Mouse (Mus musculus) lung, embryonic 14.5 days (tissue): Measurements from ENCODE around the gene Fbxw7. TPM values are rescaled to one million over a fixed set of nuclear protein-coding genes. Genes with fewer than 3 reads are reported as not detected.

Experiments
- ATAC-seq: fragments of 200-750 bp; cut with Nextera tagmentation; 2 replicates; pipeline ENCODE4 v1.8.0; 2017; ENCODE audit warnings: mild to moderate bottlenecking, moderate TSS enrichment, moderate library complexity; ENCODE audit not compliant: insufficient read depth
- DNase-seq: peaks from one replicate; pipeline ENCODE4 v3.0.0-alpha.2; 2015
- H3K27ac ChIP-seq: fragments of 300-500 bp; sonication (generic); 2 replicates; pipeline ENCODE4 v1.5.1; 2014; ENCODE audit warnings: low read depth, mild to moderate bottlenecking, moderate library complexity
- H3K27me3 ChIP-seq: fragments of 300-500 bp; sonication (generic); 2 replicates; pipeline ENCODE4 v1.6.1; 2014; ENCODE audit warnings: low read length, control low read depth; ENCODE audit not compliant: insufficient read depth
- H3K36me3 ChIP-seq: fragments of 300-500 bp; sonication (generic); 2 replicates; pipeline ENCODE4 v1.6.1; 2014; ENCODE audit warnings: control low read depth; ENCODE audit not compliant: insufficient read depth
- H3K4me1 ChIP-seq: fragments of 300-500 bp; sonication (generic); 2 replicates; pipeline ENCODE4 v1.6.1; 2014; ENCODE audit warnings: antibody characterized with exemption, control low read depth; ENCODE audit not compliant: insufficient read depth
- H3K4me2 ChIP-seq: fragments of 300-500 bp; sonication (generic); 2 replicates; pipeline ENCODE4 v1.6.1; 2014; ENCODE audit warnings: mild to moderate bottlenecking
- H3K4me3 ChIP-seq: fragments of 300-500 bp; sonication (generic); 2 replicates; pipeline ENCODE4 v1.5.1; 2014; ENCODE audit warnings: low read depth, low read length
- H3K9ac ChIP-seq: fragments of 300-500 bp; sonication (generic); 2 replicates; pipeline ENCODE4 v1.6.1; 2014
- H3K9me3 ChIP-seq: fragments of 300-500 bp; sonication (generic); 2 replicates; pipeline ENCODE4 v1.6.1; 2016; ENCODE audit warnings: low read depth, low read length, control low read depth
- CTCF ChIP-seq: IDR thresholded peaks from 2 replicates; pipeline ENCODE4 v1.5.1; 2016; ENCODE audit warnings: antibody characterized with exemption, low read depth
- WGBS: fragments of 180-500 bp; shearing (Covaris S2); extraction: QIAGEN DNeasy Blood & Tissue Kit; methylation state at CpG from one replicate; pipeline ENCODE4 v1.1.7; 2014; 5-methylcytosine and 5-hydroxymethylcytosine counted together
- polyA plus RNA-seq: library from polyadenylated mRNA; unstranded; fragments of >200 nt; fragmentation: Nextera tagmentation; extraction: Ambion mirVana; gene quantifications from 2 replicates; pipeline ENCODE4 v1.2.1, GENCODE M21; 2014

The Fbxw7 gene
- polyA plus RNA-seq, 1 experiment from 2014 or later = 9.8 TPM

DNA sequence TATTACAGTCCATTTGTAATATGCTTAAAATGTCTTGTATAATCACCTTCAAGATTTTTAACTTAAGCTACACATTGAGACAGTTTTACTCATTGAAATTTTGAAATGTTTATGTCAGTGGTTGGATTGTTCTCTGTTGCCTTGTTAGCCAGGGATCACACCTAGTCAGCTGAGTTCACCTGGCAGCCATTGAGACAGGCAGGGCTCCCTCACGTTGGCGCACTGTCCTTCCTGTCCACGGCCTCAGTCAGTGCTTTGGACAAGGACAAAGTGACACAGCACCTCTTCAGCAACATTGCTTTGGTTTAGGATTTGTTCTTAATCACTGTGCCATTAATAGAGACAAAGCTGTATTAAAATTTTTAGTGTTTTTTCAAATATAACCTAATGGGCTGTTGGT, 114.1 kb downstream of the Fbxw7 start:
- no peak for TF ChIP-seq CTCF
- Histone ChIP-seq H3K4me2 (no peak overlapping the region), H3K9ac (no peak overlapping the region), H3K9me3 (no peaks in the 10 kb centered on the region), H3K27ac (no peak overlapping the region), H3K4me1 (no peaks in the 10 kb centered on the region; the same call in 1 of the 2 replicates), H3K36me3 (no peaks in the 10 kb centered on the region), H3K27me3 (no peaks in the 10 kb centered on the region), H3K4me3 (no peak overlapping the region)
- no peak for DNase-seq
- no peak for ATAC-seq
- WGBS = 83% methylated on average over 3 of the region's 3 CpGs

DNA sequence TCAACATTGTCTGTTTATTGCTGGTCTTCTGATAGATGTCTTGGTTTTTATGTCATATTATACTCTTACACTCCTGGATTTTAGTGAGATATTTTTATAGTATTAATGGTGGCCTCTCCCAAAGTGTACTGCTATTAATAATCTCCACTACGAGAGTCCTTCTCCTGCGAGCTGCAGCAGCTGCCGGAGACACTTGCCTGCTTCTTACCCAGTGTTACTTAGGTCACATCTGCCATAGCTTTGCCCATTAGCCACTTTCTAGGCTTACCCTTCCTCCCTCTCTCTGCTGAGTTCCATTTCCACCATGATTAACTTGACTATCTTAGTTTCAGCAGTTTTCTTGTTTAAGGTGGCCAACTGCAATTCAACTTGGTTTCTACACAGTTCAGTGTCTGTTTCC, 115.6 kb downstream of the Fbxw7 start:
- Histone ChIP-seq H3K36me3 (no peaks in the 10 kb centered on the region), H3K9ac (no peak overlapping the region), H3K4me3 (no peak overlapping the region), H3K27me3 (no peaks in the 10 kb centered on the region), H3K4me2 (no peak overlapping the region), H3K4me1 (no peaks in the 10 kb centered on the region), H3K9me3 (no peaks in the 10 kb centered on the region), H3K27ac (no peak overlapping the region)
- ATAC-seq (no peak), DNase-seq (no peak)
- no peak for TF ChIP-seq CTCF
- WGBS = 63% methylated on average over 3 of the region's 3 CpGs

DNA sequence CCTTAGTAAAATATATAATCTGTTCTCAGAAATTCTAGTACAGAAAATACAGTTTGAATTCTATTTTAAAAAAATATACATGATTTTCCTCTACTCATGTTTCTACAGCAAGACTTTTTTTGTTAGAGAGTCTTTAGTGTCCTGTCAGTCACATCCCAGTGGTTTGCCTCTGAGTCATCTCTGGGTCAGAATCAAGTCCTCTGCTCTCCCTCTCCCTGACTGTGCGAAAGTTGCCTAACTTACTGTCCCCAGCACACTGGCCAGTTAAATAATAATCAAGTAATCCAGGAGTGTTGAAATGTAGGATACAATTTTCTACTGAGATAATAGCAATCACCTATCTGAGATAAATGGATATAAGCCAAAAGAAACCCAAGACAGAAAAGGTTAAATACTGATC, 120.7 kb downstream of the Fbxw7 start:
- WGBS = 81% methylated on average over 1 of the region's 1 CpGs
- no peak overlapping the region for H3K4me3 ChIP-seq
- no peak overlapping the region for H3K9ac ChIP-seq
- TF ChIP-seq CTCF = no peak
- no peak overlapping the region for H3K27ac ChIP-seq
- H3K36me3 ChIP-seq = no peaks in the 10 kb centered on the region
- ATAC-seq = no peak
- H3K4me1 ChIP-seq = no peaks in the 10 kb centered on the region
- no peaks in the 10 kb centered on the region for H3K27me3 ChIP-seq
- no peaks in the 10 kb centered on the region for H3K9me3 ChIP-seq
- no peak for DNase-seq
- no peak overlapping the region for H3K4me2 ChIP-seq

DNA sequence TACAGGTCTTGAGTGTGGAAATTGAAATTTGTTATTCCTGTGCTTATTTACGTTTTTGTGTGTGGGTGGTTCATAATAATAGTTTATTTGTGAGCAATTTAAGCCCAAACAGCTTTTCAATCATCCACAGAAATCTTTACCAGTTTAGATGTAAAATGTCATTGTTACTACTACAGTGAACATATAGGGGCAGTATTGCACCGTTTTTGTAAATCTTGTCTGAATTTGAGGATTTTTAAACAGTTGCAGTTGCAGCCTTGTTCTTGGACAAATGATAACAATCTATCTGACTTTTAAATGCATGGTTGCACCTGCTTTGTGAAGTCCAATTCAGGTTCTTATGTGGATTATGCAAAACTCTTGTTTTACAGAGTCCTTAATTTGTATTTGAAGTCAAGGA, 121.2 kb downstream of the Fbxw7 start:
- Histone ChIP-seq H3K9me3 (no peaks in the 10 kb centered on the region), H3K27ac (no peak overlapping the region), H3K9ac (no peak overlapping the region), H3K4me1 (no peaks in the 10 kb centered on the region), H3K4me2 (no peak overlapping the region), H3K36me3 (no peaks in the 10 kb centered on the region), H3K27me3 (no peaks in the 10 kb centered on the region), H3K4me3 (no peak overlapping the region)
- TF ChIP-seq CTCF = peak; percentile 45
- DNase-seq (peak; percentile 65), ATAC-seq (no peak)
- 40% methylated on average over 2 of the region's 2 CpGs for WGBS

DNA sequence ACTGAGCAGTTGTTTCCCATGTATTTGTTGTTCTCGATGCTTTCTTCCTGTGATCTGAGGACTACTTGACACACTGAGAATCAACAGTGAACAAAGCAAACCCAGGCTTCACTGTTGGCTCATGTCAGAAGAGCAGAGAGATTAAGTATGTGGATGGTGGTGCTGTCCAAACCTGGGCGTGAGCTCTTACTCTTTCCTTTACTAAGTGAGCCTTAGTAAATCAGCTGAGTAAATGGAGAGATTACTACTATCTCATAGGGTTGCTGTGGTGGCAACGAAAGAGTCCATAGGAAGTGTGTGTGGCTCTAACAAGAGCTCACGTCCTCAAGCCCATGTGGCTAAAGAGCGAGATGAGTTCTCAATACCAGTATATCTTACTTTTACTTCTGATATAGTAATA, 121.9 kb downstream of the Fbxw7 start:
- Histone ChIP-seq H3K4me2 (no peak overlapping the region), H3K27ac (no peak overlapping the region), H3K9ac (no peak overlapping the region), H3K27me3 (no peaks in the 10 kb centered on the region), H3K9me3 (no peaks in the 10 kb centered on the region), H3K36me3 (no peaks in the 10 kb centered on the region), H3K4me3 (no peak overlapping the region), H3K4me1 (no peaks in the 10 kb centered on the region)
- 80% methylated on average over 5 of the region's 5 CpGs for WGBS
- ATAC-seq (no peak), DNase-seq (no peak)
- TF ChIP-seq CTCF = no peak

DNA sequence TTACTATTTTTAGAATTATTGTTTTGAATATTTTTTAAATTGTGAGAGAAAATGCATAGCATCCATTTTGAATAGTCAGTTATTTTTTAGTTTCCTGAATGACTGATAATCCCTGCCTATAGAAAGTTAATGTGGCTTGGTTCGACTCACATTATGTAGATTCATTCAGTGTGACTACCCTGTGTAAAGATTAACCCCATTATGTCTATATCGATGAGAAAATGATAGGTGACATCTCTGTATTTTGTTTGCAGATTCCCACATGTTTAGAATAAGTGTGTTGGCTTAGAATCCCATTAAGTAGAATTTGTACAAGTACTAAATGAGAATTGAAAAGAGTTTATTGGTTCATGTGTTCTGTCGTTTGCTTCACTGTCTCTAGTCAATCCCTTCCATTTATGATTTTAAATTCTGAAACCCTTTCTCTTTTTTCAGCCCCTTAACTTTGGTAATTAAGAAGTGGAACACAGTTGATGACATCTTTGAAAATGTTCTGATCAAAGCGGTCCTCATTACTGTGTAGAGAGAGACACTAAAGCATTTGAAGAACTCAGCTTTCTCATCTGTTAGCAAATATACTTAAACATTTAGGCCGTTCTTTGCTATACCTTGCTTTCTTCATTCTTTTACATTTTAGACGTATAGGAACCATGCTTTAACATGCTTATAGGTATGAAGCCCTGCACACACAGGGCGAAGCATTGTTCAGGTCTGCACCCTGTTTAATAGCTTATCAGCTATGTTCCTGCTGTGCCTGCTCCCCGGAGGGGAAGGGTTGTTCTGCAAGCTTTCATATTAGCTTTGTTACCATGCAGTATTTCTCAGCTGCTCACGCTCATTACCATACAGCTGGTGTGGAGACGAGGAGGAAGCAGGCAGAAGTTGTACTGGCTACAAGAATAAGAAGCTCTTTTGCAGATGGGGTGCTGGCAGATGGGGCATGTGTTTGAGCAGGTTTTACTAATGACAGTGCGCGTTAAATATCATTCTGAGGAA, 122.6 kb downstream of the Fbxw7 start:
- no peak overlapping the region for H3K9ac ChIP-seq
- 65% methylated on average over 12 of the region's 12 CpGs for WGBS
- DNase-seq (peak; percentile 15), ATAC-seq (no peak)
- H3K4me1 ChIP-seq = no peaks in the 10 kb centered on the region
- no peaks in the 10 kb centered on the region for H3K27me3 ChIP-seq
- H3K36me3 ChIP-seq = no peaks in the 10 kb centered on the region
- H3K9me3 ChIP-seq = no peaks in the 10 kb centered on the region
- H3K4me3 ChIP-seq = no peak overlapping the region
- no peak overlapping the region for H3K27ac ChIP-seq
- no peak overlapping the region for H3K4me2 ChIP-seq
- TF ChIP-seq CTCF = no peak

DNA sequence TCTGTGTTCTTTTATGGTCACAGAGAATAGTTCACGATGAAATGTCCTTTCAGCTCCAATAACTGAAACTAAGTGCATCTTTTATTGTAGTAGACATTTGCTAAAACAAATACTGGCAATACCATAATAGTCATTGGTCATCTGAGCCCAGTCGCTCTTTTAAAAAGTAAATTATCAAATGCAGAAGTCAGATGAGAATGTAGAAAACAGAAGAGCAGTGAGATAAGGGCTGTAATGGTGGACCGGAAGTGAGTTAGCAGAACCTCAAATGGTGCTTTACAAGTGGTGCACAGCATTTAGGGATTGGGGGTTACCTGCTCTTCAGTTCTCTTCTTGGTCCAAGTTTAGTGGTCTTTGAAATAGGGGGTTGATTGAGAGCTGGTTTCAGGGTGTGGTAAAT, 129.9 kb downstream of the Fbxw7 start:
- ATAC-seq = no peak
- H3K4me3 ChIP-seq = no peak overlapping the region
- no peaks in the 10 kb centered on the region for H3K9me3 ChIP-seq
- H3K4me1 ChIP-seq = no peaks in the 10 kb centered on the region
- no peak overlapping the region for H3K9ac ChIP-seq
- TF ChIP-seq CTCF = no peak
- H3K27ac ChIP-seq = no peak overlapping the region
- WGBS = 94% methylated on average over 3 of the region's 3 CpGs
- H3K36me3 ChIP-seq = no peaks in the 10 kb centered on the region
- no peak overlapping the region for H3K4me2 ChIP-seq
- DNase-seq = no peak
- no peaks in the 10 kb centered on the region for H3K27me3 ChIP-seq
